Mouse (Mus musculus) skeletal muscle tissue, adult 2 months (tissue): ENCODE data around the gene Ovol3.
"Not testable (repeated sequence)": the region's sequence is repeated elsewhere in the genome, so short reads cannot be mapped to it uniquely, and the experiment has no call there.

ENCODE experiments used
- DNase-seq: peaks from one replicate; pipeline ENCODE4 v3.0.0-alpha.2; 2012; ENCODE audit warnings: low read depth, low spot score

Gene Ovol3

GRCm38 (mm10) chr7:30224206-30224605 is 11.3 kb downstream of the Ovol3 start:
- DNase-seq: no peak

DNA sequence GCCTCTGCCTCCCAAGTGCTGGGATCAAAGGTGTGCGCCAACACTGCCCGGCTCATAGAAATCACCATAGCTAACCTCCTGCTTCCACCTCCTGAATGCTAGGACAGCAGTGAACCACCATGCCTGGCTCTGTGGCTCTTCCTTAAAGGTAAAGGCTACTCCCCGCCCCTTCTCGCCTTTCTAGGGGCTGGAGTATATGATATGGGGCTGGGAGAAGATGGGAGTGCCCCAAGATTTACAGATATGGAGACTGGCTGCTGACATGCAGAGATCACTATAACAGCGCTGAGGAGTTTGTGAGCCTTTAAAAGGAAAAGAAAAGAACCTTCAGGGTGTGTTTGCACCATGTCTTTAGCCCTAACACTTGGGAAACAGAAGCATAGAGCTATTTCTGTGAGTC is 13.3 kb downstream of the Ovol3 start:
- no peak for DNase-seq

- no peak for DNase-seq
Measured at GRCm38 (mm10) chr7:30221433-30221832, 14.1 kb downstream of the Ovol3 start.

DNA sequence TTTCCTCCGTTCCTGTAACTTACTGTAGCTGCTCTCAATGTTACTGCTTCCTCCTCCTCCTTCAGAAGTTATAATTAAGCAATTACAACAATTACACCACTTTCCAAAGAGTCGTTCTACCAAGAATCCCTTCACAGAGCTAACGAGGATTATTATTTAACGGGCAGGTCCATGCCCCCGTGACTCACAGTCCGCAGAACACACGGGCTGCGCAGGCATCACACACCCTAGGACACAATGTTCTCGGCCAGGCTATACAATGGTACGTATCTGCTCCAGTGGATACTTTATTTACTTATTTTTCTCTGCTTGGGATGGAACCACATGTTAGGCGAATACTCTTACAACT is 15.5 kb downstream of the Ovol3 start:
- no peak for DNase-seq

DNA sequence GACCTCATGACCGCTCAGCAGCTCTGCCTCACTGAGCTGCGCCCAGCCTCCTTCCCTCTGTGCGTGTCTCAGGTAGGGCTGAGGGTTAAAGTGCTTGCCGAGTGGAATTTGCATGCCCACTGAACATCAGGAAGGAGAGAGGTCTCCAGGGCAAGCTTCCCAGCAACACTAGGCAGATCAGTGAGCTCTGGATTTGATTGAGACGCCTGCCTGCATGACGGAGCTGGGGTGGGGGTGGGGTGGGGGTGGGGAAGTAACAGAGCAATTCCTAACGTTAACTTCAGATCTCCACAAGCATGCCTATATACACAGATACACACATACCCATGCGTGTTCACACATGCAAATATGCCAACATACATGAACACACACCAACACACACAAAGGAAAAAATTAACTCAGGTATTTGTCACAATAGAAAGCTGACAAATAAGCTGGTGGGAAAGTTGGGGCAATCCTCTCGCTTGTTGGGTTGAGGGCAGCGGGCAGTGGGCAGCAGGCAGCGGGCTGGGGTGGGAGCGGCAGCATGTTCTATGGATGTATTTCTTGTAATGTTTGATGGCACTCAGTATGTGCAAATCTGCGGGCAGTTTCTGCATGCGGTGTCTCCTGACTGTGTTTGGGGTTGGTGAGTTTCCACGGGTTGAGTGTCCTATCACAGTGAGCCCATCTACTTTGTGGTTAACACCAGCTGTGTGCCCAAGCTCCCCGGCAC is 16.1 kb downstream of the Ovol3 start:
- DNase-seq: peak; percentile 55

DNA sequence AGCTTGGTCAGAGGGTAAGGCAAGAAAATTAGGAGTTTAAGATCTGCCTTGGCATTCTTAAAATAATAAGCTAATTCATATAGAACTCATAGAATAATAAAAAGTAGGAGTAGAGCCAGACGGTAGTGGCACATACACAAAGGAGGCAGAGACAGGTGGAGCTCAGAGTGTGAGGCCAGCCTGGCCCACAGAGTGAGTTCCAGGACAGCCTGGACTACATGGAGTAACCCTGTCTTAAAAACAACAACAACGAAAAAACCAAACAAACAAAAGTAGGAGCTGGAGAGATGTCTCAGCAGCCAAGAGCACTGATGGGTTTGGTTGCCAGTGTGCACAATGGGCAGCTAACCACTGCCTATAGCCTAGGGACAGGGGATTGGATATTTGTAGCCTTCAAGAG is 18.2 kb downstream of the Ovol3 start:
- no peak for DNase-seq

GRCm38 (mm10) chr7:30216723-30217151 is 18.8 kb downstream of the Ovol3 start:
- DNase-seq: peak; percentile 87

- no peak for DNase-seq
Measured at GRCm38 (mm10) chr7:30215875-30216274, 19.6 kb downstream of the Ovol3 start.

DNA sequence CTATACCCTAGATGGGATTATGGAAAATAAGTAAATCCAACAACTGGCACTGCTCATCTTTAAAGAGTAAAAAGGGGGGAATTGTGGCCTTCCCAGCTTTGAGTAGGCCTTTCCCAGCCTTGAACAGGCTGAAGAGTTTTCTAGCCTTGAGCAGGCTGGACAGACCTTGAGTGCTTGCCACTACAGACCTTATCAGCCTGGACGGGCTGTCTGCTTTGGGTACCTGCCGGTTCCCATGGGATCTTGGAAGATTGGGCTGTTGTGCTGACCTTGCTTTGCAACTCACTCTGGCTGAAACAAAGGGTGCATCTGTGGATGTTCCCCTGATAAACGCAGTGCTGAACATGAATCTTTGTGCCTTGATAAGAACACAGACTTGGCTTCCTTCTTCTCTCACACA is 21.6 kb downstream of the Ovol3 start:
- no peak for DNase-seq

DNA sequence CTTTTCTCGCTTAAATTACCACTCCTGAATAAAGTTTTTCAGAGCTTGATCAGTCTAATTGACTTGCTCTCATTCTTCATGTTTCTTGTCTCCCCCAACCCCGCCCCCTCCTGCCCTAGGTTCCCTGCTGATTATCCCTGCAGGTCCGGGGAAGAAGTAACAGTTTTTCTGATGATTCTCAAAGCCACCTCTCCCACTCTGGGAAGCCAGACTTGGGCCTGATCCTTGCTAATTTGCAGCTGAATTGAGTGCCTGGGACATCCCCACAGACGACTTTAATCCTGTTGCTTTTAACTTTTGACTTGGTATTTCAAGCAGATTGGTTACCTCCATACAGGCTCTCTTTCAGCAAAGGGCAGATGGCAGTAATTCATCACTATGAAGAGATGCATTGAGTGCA is 24.5 kb downstream of the Ovol3 start:
- no peak for DNase-seq

- DNase-seq: not testable (repeated sequence)
Measured at GRCm38 (mm10) chr7:30206364-30206763, 29.2 kb downstream of the Ovol3 start.

DNA sequence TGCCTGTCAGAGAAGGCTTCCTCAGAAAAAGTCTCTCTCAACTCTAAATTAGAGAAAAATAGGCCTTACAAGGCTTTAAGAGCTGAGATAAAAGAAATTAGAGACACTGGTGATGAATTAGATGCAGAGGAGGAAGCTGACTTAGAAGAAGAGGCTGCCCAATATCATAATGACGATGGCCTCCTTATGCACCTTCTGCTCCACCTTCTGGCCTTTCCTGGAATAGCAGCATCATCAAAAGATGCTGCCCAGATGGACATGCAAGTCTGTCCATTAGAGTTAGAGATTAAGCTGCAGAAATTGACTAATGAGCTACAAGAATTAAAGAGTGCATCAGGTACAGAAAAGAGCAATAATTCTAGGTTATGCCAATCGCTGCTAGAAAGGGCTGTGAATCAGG is 30.1 kb downstream of the Ovol3 start:
- peak; percentile 70 for DNase-seq

DNA sequence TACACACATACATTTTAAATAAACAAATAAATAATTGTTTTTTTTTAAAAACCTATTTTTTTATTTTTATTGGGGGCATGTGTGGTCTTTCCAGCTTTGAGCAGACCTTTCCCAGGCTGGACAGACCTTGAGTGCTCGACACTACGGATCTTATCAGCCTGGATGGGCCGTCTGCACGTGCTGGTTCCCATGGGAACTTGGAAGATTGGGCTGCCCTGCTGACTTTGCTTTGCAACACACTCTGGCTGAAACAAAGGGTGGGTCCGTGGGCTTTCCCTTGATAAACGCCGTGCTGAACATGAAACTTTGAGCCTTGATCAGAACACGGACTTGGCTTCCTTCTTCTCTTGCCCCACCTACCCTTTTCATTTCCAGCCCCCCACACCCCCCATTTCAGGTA is 31.1 kb downstream of the Ovol3 start:
- no peak for DNase-seq

GRCm38 (mm10) chr7:30202895-30203690 is 32.4 kb downstream of the Ovol3 start:
- DNase-seq: peak; percentile 89

- DNase-seq: not testable (repeated sequence)
Measured at GRCm38 (mm10) chr7:30200661-30201060, 34.9 kb downstream of the Ovol3 start.

DNA sequence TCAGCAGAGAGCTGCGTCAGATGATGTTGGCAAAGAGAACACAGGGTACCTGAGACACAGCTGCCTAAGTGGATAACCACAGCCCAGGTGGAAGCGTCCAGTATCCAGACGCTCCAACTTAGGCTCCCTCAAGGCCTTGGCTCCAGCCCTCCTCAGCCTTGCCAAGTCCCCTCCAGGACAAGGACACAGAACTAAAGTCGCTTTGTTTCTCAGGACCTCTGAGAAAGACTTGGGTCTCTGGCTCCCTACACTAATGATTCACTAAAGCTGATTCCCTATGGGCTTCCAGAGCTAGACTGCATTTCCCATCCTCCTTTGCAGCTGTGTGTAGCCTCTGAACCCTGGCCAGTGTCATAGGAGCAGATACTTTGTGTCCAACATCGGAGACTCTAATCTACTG is 35.3 kb downstream of the Ovol3 start:
- no peak for DNase-seq

DNA sequence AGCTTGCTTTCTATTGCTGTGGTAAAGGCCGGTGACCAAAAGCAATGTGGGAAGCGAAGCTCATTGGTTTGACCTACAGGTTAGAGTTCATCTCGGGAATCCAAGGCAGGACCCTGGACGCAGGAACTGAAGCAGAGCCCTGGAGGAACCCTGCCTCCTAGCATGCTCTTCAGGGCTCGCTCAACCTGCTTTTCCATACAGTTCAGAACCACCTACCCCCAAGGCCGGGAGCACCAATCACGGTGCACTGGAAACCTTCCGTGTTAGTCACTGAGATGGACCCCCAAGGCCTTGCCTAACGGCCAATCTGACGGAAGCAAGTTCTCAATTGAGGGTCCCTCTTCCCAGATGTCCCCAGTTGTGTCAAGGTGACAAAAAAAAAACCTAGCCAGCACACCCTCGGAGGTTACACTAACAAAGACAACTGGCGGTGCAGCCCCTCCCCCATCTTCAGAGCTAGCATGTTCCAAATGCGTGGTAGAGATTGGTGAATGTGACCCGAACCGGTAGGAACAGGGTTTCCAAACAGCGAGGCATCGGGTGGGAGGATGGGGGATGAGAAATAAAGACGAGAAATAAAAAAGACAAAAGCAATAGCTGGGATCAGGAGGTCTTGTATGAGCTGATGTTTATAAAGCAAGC is 35.9 kb downstream of the Ovol3 start:
- no peak for DNase-seq

- peak; percentile 78 for DNase-seq
Measured at GRCm38 (mm10) chr7:30198481-30198971, 37.0 kb downstream of the Ovol3 start, which contains the start of gene Capns1. Capns1 (minus strand) TSS chr7:30198811.

DNA sequence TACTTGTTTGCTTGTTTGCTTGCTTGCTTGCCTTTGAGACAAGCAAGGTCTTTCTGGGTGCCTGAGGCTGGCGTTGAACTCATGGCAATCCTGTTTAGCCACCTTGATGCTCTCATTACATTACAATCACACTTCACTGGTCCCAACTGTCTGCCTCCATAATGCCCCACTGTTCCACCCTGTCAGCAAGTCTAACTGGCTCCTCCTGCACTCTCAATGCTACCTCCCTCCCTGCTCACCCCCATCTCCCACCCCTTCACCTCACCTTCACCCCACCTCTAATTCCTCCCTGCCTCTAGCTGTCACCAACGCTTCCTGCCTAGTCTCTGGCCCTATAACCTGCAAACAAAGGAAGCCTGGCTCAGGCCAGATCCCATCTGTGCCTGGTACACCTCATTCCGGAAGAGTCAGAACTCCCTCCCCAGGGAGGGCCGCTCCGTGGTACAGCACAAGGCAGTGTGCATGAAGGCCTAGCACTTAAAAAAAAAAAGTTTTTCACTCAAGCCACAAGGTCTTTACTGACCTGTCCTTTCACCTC is 37.9 kb downstream of the Ovol3 start:
- no peak for DNase-seq

GRCm38 (mm10) chr7:30196171-30196570 is 39.4 kb downstream of the Ovol3 start:
- no peak for DNase-seq

DNA sequence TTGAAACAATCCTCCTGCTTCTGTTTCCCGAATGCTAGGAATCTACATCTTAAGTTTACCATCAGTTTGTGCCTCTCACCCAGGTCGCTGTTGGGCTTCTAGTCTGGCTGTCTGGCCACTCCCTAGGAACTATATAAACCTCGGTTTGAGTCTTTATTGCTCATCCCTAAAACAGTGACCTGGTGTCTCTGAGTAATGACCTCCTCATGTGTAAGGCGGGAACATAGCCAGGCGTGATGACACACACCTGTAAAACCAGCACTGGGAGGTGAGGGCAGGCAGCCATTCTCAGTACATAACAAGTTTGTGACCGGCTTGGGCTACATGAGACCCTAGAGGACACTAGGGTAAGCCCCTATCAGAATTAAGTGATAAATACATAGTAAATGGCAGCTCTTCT is 40.1 kb downstream of the Ovol3 start:
- DNase-seq: no peak

DNA sequence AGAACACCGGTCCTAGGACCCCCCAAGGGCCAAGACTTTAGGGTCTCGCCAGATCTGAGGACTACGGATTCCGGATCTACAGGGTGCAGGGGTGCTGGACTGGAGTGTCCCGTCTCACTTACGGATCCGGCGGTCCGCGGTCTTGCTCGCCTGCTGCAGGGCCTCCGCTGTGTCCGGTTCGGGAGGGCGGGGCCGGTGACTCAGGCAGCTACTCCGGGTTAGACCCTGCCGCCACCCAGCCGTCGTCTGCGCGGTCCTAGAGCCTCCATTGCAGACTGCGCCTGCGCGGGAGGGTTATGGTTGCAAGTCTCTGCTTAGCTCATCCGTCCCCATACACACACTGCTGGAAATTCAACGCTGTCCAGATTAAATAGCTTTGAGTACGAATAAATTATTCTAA is 40.6 kb downstream of the Ovol3 start:
- peak; percentile 98 for DNase-seq
